In genomic region chr11:115223877-115224276, GRCm38 (mm10) we compare ENCODE assay signal across 24 mouse cellular contexts. TPM values are rescaled to one million over a fixed set of nuclear protein-coding genes. Genes with fewer than 3 reads are reported as not detected.
A peak's percentile ranks its signal among the peaks of the same experiment; 100 is the strongest.
DNase-seq lines count a peak whose midpoint lies in the region; ATAC-seq and TF ChIP-seq lines count a peak whose summit lies in the region.
"Had no signal": no experiment of that assay in that cellular context is flagged by ENCODE, and none has a peak within 500 bp of the region (broad histone marks: within the 10 kb centered on the region; RNA-seq: fewer than 3 reads in every experiment).

No protein-coding gene starts in this region.

- no peaks in the 10 kb centered on the region for H3K9me3 ChIP-seq in heart, embryonic 11.5 days (replicated peaks; ENCODE audit: control insufficient read depth, low read length)
- no peaks in the 10 kb centered on the region for H3K9me3 ChIP-seq in liver, postnatal 0 days (ENCODE audit: low read length)
- H3K9me3 ChIP-seq: forebrain, embryonic 15.5 days; limb, embryonic 13.5 days; liver, embryonic 15.5 days; midbrain, embryonic 10.5 days; neural tube, embryonic 12.5 days had no signal

- H3K27ac ChIP-seq in heart, embryonic 11.5 days (ENCODE audit: low read depth, low read length) = peak overlapping the region; percentile 67; the same call in 1 of the 2 replicates
- peak overlapping the region; percentile 22; the same call in 1 of the 2 replicates for H3K27ac ChIP-seq in liver, postnatal 0 days (ENCODE audit: low read depth)
- H3K27ac ChIP-seq: forebrain, embryonic 15.5 days; hindbrain, postnatal 0 days; limb, embryonic 13.5 days; liver, embryonic 15.5 days; midbrain, embryonic 10.5 days; neural tube, embryonic 12.5 days; stomach, postnatal 0 days had no signal

- no peak overlapping the region for H3K4me3 ChIP-seq in heart, embryonic 11.5 days (ENCODE audit: low read depth, low read length)
- no peak overlapping the region for H3K4me3 ChIP-seq in liver, postnatal 0 days (ENCODE audit: low read depth, low read length)
- H3K4me3 ChIP-seq: erythroblast, embryonic 14.5 days; forebrain, embryonic 15.5 days; limb, embryonic 13.5 days; liver, embryonic 15.5 days; midbrain, embryonic 10.5 days; neural tube, embryonic 12.5 days had no signal

- TF ChIP-seq CTCF in liver, postnatal 0 days (IDR thresholded peaks at IDR 0.05; ENCODE audit: low read depth) = no peak

- H3K27me3 ChIP-seq in heart, embryonic 11.5 days (ENCODE audit: control insufficient read depth, insufficient read depth, low read length) = no peaks in the 10 kb centered on the region
- no peaks in the 10 kb centered on the region for H3K27me3 ChIP-seq in liver, postnatal 0 days (ENCODE audit: insufficient read depth, low read length)
- H3K27me3 ChIP-seq: forebrain, embryonic 15.5 days; liver, embryonic 15.5 days had no signal

- peak overlapping the region; percentile 34; the same call in 1 of the 2 replicates for H3K9ac ChIP-seq in heart, embryonic 11.5 days (ENCODE audit: low read depth, low read length)
- no peak overlapping the region for H3K9ac ChIP-seq in liver, postnatal 0 days (replicated peaks)
- H3K9ac ChIP-seq: forebrain, embryonic 15.5 days; limb, embryonic 13.5 days; liver, embryonic 15.5 days; neural tube, embryonic 12.5 days had no signal

- no peaks in the 10 kb centered on the region for H3K36me3 ChIP-seq in heart, embryonic 11.5 days (ENCODE audit: control insufficient read depth, insufficient read depth, low read length)
- 0 out of 2 replicates have a peak, but pooled peaks cover 7% of the 10 kb centered on the region for H3K36me3 ChIP-seq in liver, postnatal 0 days (replicated peaks; ENCODE audit: insufficient read depth, low read length)
- H3K36me3 ChIP-seq: forebrain, embryonic 15.5 days; limb, embryonic 13.5 days; liver, embryonic 15.5 days; midbrain, embryonic 10.5 days; neural tube, embryonic 12.5 days had no signal

- ATAC-seq in heart, embryonic 11.5 days (replicated peaks; ENCODE audit: insufficient number of reproducible peaks, low FRiP score, low TSS enrichment) = no peak
- ATAC-seq in liver, postnatal 0 days = no peak
- peak; percentile 73 for ATAC-seq in inflammation-experienced regulatory T-cells, adult 6 months
- ATAC-seq: forebrain, embryonic 15.5 days; hindbrain, postnatal 0 days had no signal

- peak overlapping the region; percentile 39; the same call in 1 of the 2 replicates for H3K4me2 ChIP-seq in heart, embryonic 11.5 days
- peak overlapping the region; percentile 7; the same call in 1 of the 2 replicates for H3K4me2 ChIP-seq in liver, postnatal 0 days (ENCODE audit: low read depth, low read length)
- H3K4me2 ChIP-seq: forebrain, embryonic 15.5 days; limb, embryonic 13.5 days; liver, embryonic 15.5 days; neural tube, embryonic 12.5 days had no signal

- no peak for DNase-seq in heart, adult 8-10 months (ENCODE audit: low spot score)
- DNase-seq in liver, postnatal 0 days = no peak
- no peak for DNase-seq in liver
- DNase-seq in adrenal gland, postnatal 14 days = peak; percentile 67
- no peak for DNase-seq in gastrocnemius, postnatal 25 days
- DNase-seq in frontal cortex, postnatal 36 days (ENCODE audit: low spot score in 2 of 2) = no peak
- DNase-seq: cerebellum, adult 9-11 months; heart, postnatal 4 days; kidney, adult 18-20 months; kidney, postnatal 10 days; layer of hippocampus, adult 9-11 months; right cerebral cortex, postnatal 25 days; thymus, postnatal 25 days had no signal

- peaks cover 84% of the 10 kb centered on the region for H3K4me1 ChIP-seq in heart, embryonic 11.5 days (ENCODE audit: control insufficient read depth, insufficient read depth, low read length)
- peaks cover 28% of the 10 kb centered on the region for H3K4me1 ChIP-seq in liver, postnatal 0 days (ENCODE audit: insufficient read depth)

- 24% methylated on average over 6 of the region's 6 CpGs for WGBS in heart, embryonic 11.5 days (ENCODE audit: insufficient replicate concordance)
- WGBS in liver, postnatal 0 days (ENCODE audit: insufficient replicate concordance) = 39% methylated on average over 6 of the region's 6 CpGs

- no peak for TF ChIP-seq EP300 in liver, postnatal 0 days (IDR thresholded peaks at IDR 0.05; ENCODE audit: low read depth)

RNA-seq across cellular contexts. Expression of gene Nat9, which starts 36.2 kb away (rescaled TPM):
- 13.7 and 15.7 TPM in 2 replicates for polyA plus RNA-seq in heart, embryonic 11.5 days (2014; fragmentation: Nextera tagmentation; extraction: Ambion mirVana)
- total RNA-seq in heart, adult 8-10 months (2022) = 10 to 100 TPM; 25.0 to 34.9 (median 25.9) TPM
- 16.5 and 16.7 TPM in 2 replicates for polyA plus RNA-seq in liver, postnatal 0 days (2015; fragmentation: Nextera tagmentation; extraction: Ambion mirVana)
- 26.4 and 30.6 TPM in 2 replicates for total RNA-seq in adrenal gland, postnatal 14 days (2021)
- polyA plus RNA-seq in inflammation-experienced regulatory T-cells, adult 6 months (2017; shearing (Covaris generic)) = 10 to 100 TPM; 14.2 to 21.0 (median 15.1) TPM
- total RNA-seq in gastrocnemius, postnatal 25 days (2021) = 10 to 100 TPM; 10.7 to 13.2 TPM

RNA-seq across cellular contexts. Expression of gene Tmem104, which starts 36.6 kb away (rescaled TPM):
- polyA plus RNA-seq in heart, embryonic 11.5 days (2014; fragmentation: Nextera tagmentation; extraction: Ambion mirVana) = 7.5 and 8.2 TPM in 2 replicates
- total RNA-seq in heart, adult 8-10 months (2022) = 10 to 100 TPM in 1 of 4 experiments, 1 to 10 TPM in 3; 8.7 to 10.9 (median 9.1) TPM
- 5.7 and 7.1 TPM in 2 replicates for polyA plus RNA-seq in liver, postnatal 0 days (2015; fragmentation: Nextera tagmentation; extraction: Ambion mirVana)
- total RNA-seq in adrenal gland, postnatal 14 days (2021) = 9.0 and 15.7 TPM in 2 replicates
- 10 to 100 TPM in 1 of 3 experiments, 1 to 10 TPM in 2; 9.2 to 10.6 (median 9.8) TPM for polyA plus RNA-seq in inflammation-experienced regulatory T-cells, adult 6 months (2017; shearing (Covaris generic))
- 1 to 10 TPM; 4.1 to 5.8 TPM for total RNA-seq in gastrocnemius, postnatal 25 days (2021)

RNA-seq across cellular contexts. Expression of gene Grin2c, which starts 43.2 kb away (rescaled TPM):
- 0.13 TPM in 1 of 2 replicates, not detected in the other for polyA plus RNA-seq in heart, embryonic 11.5 days (2014; fragmentation: Nextera tagmentation; extraction: Ambion mirVana)
- under 1 TPM; 0.09 to 0.65 (median 0.23) TPM for total RNA-seq in heart, adult 8-10 months (2022)
- polyA plus RNA-seq in liver, postnatal 0 days (2015; fragmentation: Nextera tagmentation; extraction: Ambion mirVana) = 0.04 and 0.09 TPM in 2 replicates
- 0.90 and 0.96 TPM in 2 replicates for total RNA-seq in adrenal gland, postnatal 14 days (2021)
- polyA plus RNA-seq in inflammation-experienced regulatory T-cells, adult 6 months (2017; shearing (Covaris generic)) = not detected
- total RNA-seq in gastrocnemius, postnatal 25 days (2021) = under 1 TPM in 1 of 2 experiments, not detected in 1; 0.05 TPM
- polyA plus RNA-seq: C2C12; stomach, postnatal 0 days had no signal

RNA-seq across cellular contexts. Expression of gene Fdxr, which starts 53.0 kb away (rescaled TPM):
- 10.0 and 12.0 TPM in 2 replicates for polyA plus RNA-seq in heart, embryonic 11.5 days (2014; fragmentation: Nextera tagmentation; extraction: Ambion mirVana)
- total RNA-seq in heart, adult 8-10 months (2022) = 1 to 10 TPM; 9.1 to 10.0 (median 9.6) TPM
- polyA plus RNA-seq in liver, postnatal 0 days (2015; fragmentation: Nextera tagmentation; extraction: Ambion mirVana) = 7.0 and 7.3 TPM in 2 replicates
- 592 and 605 TPM in 2 replicates for total RNA-seq in adrenal gland, postnatal 14 days (2021)
- polyA plus RNA-seq in inflammation-experienced regulatory T-cells, adult 6 months (2017; shearing (Covaris generic)) = 10 to 100 TPM; 20.6 to 26.2 (median 23.7) TPM
- 1 to 10 TPM; 3.6 to 3.8 TPM for total RNA-seq in gastrocnemius, postnatal 25 days (2021)
